Mouse (Mus musculus) thymus, adult 2 months (tissue): Measurements from ENCODE around the gene Trak1.

ENCODE experiments used
- CTCF ChIP-seq: fragments of 200-500 bp; IDR thresholded peaks from 2 replicates; pipeline ENCODE4 v1.5.1; 2012; ENCODE audit warnings: mild to moderate bottlenecking, control low read depth, low read length, moderate library complexity, borderline replicate concordance; ENCODE audit not compliant: control insufficient read depth, poor library complexity, insufficient read depth; ENCODE audit errors: extremely low read depth
- POLR2A ChIP-seq: fragments of 200-500 bp; IDR thresholded peaks from 2 replicates; pipeline ENCODE4 v1.6.1; 2012; ENCODE audit warnings: mild to moderate bottlenecking, low read length, control low read depth, moderate library complexity; ENCODE audit not compliant: control insufficient read depth, poor library complexity, insufficient read depth; ENCODE audit errors: extremely low read depth

DNA sequence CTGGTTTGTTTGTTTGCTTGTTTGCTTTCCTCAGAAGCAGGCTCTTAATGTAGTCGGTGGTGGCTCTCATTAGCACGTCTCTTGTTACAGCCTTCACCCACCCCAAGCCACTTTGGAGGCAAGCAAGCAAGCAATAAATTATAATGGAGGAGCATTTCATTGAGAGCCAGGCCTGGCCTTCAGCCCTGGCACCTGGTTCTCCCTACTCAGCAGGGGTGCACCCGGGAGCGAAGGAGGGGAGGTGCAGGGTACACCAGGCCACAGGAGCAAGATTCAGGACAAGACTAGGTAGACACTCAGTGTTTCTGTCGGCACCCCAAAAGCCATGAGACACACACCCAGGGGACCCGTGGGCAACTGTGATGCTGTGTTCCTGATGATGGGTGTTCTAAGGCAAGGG, 72.3 kb downstream of the Trak1 start:
- TF ChIP-seq CTCF (no peak), POLR2A (no peak)
